Mouse (Mus musculus): ENCODE measurements around the gene Rsrc1.

Gene Rsrc1

GRCm38 (mm10) chr3:67284039-67284438 lies 302.8 kb downstream of the Rsrc1 start:
- no peak for DNase-seq

- no peak for DNase-seq
Measured at GRCm38 (mm10) chr3:67284848-67285247, 303.7 kb downstream of the Rsrc1 start.

- DNase-seq = no peak
Measured at GRCm38 (mm10) chr3:67288664-67289063, 307.5 kb downstream of the Rsrc1 start.

- DNase-seq = no peak
Measured at GRCm38 (mm10) chr3:67289482-67289881, 308.3 kb downstream of the Rsrc1 start.

GRCm38 (mm10) chr3:67308725-67309124 lies 327.5 kb downstream of the Rsrc1 start:
- DNase-seq = no peak

GRCm38 (mm10) chr3:67309644-67310311 lies 328.6 kb downstream of the Rsrc1 start:
- no peak for DNase-seq

GRCm38 (mm10) chr3:67311436-67311835 lies 330.2 kb downstream of the Rsrc1 start:
- no peak for DNase-seq

- DNase-seq = no peak
Measured at GRCm38 (mm10) chr3:67322422-67322821, 341.2 kb downstream of the Rsrc1 start.

GRCm38 (mm10) chr3:67339558-67339957 lies 358.4 kb downstream of the Rsrc1 start:
- DNase-seq = no peak

GRCm38 (mm10) chr3:67340921-67341320 lies 359.7 kb downstream of the Rsrc1 start:
- DNase-seq = no peak

- no peak for DNase-seq
Measured at GRCm38 (mm10) chr3:67343004-67343662, 361.9 kb downstream of the Rsrc1 start.

GRCm38 (mm10) chr3:67344599-67344998 lies 363.4 kb downstream of the Rsrc1 start:
- no peak for DNase-seq

GRCm38 (mm10) chr3:67346674-67347073 lies 365.5 kb downstream of the Rsrc1 start:
- no peak for DNase-seq

GRCm38 (mm10) chr3:67351406-67352127 lies 370.4 kb downstream of the Rsrc1 start:
- no peak for DNase-seq

GRCm38 (mm10) chr3:67352128-67352762 lies 371.1 kb downstream of the Rsrc1 start:
- no peak for DNase-seq

- DNase-seq = no peak
Measured at GRCm38 (mm10) chr3:67352763-67353149, 371.6 kb downstream of the Rsrc1 start.

GRCm38 (mm10) chr3:67358376-67358775 lies 377.2 kb downstream of the Rsrc1 start:
- no peak for DNase-seq

- no peak for DNase-seq
Measured at GRCm38 (mm10) chr3:67366087-67366892, 385.1 kb downstream of the Rsrc1 start.

- DNase-seq = peak; percentile 93
Measured at GRCm38 (mm10) chr3:67367481-67367880, 386.3 kb downstream of the Rsrc1 start.

- DNase-seq = no peak
Measured at GRCm38 (mm10) chr3:67369407-67370079, 388.4 kb downstream of the Rsrc1 start.

- DNase-seq = peak; percentile 55
Measured at GRCm38 (mm10) chr3:67372194-67372593, 391.0 kb downstream of the Rsrc1 start.

- DNase-seq = peak; percentile 96
Measured at GRCm38 (mm10) chr3:67372781-67373180, 391.6 kb downstream of the Rsrc1 start.

All from heart, adult 11 months (tissue).